Mouse (Mus musculus): ENCODE results near the gene Gm20388. TPM values are rescaled to one million over a fixed set of nuclear protein-coding genes. Genes with fewer than 3 reads are reported as not detected.

The Gm20388 gene
- polyA plus RNA-seq, 1 experiment: 23.9 TPM

GRCm38 (mm10) chr8:123767874-123768273 lies 3857.2 kb downstream of the Gm20388 start:
- no peak overlapping the region for H3K4me3 ChIP-seq (ENCODE audit: insufficient read depth, low read length)
- TF ChIP-seq POLR2A (IDR thresholded peaks at IDR 0.05; ENCODE audit: extremely low read depth, insufficient read depth, low read length) (no peak), CTCF (IDR thresholded peaks at IDR 0.05; ENCODE audit: extremely low read depth, insufficient read depth, low read length) (no peak)
- H3K27ac ChIP-seq (ENCODE audit: insufficient read depth, low read length): peak overlapping the region; percentile 26
- peaks cover 3% of the 10 kb centered on the region; the same call in 1 of the 2 replicates for H3K4me1 ChIP-seq (ENCODE audit: control insufficient read depth, insufficient read depth, low read length)

- Histone ChIP-seq H3K4me1 (ENCODE audit: control insufficient read depth, insufficient read depth, low read length) (peaks cover 3% of the 10 kb centered on the region; the same call in 1 of the 2 replicates), H3K4me3 (ENCODE audit: insufficient read depth, low read length) (no peak overlapping the region), H3K27ac (ENCODE audit: insufficient read depth, low read length) (no peak overlapping the region)
- TF ChIP-seq CTCF (IDR thresholded peaks at IDR 0.05; ENCODE audit: extremely low read depth, insufficient read depth, low read length) (peak; percentile 91), POLR2A (IDR thresholded peaks at IDR 0.05; ENCODE audit: extremely low read depth, insufficient read depth, low read length) (no peak)
These were observed 3858.1 kb downstream of the Gm20388 start for GRCm38 (mm10) chr8:123768492-123769356.

DNA sequence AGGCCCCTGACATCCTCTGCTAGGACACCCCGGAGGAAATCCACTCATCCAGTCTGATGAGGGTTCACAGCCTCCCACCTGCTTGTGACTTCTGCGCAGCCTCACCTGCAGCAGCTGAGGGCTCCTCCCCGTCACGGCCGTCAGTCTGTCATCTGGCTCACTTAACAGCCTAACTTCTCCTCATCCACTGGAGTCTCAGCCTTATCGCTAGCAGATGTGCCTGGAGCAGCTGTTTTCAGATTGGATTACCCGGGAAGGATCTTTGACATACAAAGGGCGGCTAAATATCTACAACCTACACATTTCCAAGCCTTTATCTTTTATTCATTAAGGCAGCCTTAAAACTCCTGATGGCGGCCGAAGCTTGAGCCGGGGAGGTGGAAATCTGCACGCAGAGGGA lies 3862.8 kb downstream of the Gm20388 start:
- Histone ChIP-seq H3K4me1 (ENCODE audit: control insufficient read depth, insufficient read depth, low read length) (0 out of 2 replicates have a peak, but pooled peaks cover 2% of the 10 kb centered on the region), H3K27ac (ENCODE audit: insufficient read depth, low read length) (no peak overlapping the region), H3K4me3 (ENCODE audit: insufficient read depth, low read length) (no peak overlapping the region)
- TF ChIP-seq POLR2A (IDR thresholded peaks at IDR 0.05; ENCODE audit: extremely low read depth, insufficient read depth, low read length) (no peak), CTCF (IDR thresholded peaks at IDR 0.05; ENCODE audit: extremely low read depth, insufficient read depth, low read length) (no peak)

- no peak overlapping the region for H3K4me3 ChIP-seq (ENCODE audit: insufficient read depth, low read length)
- no peak overlapping the region for H3K27ac ChIP-seq (ENCODE audit: insufficient read depth, low read length)
- TF ChIP-seq CTCF (IDR thresholded peaks at IDR 0.05; ENCODE audit: extremely low read depth, insufficient read depth, low read length) (no peak), POLR2A (IDR thresholded peaks at IDR 0.05; ENCODE audit: extremely low read depth, insufficient read depth, low read length) (no peak)
- H3K4me1 ChIP-seq (ENCODE audit: control insufficient read depth, insufficient read depth, low read length): 0 out of 2 replicates have a peak, but pooled peaks cover 2% of the 10 kb centered on the region
These were observed 3863.8 kb downstream of the Gm20388 start for GRCm38 (mm10) chr8:123774491-123774890.

- Histone ChIP-seq H3K4me3 (ENCODE audit: insufficient read depth, low read length) (no peak overlapping the region), H3K4me1 (ENCODE audit: control insufficient read depth, insufficient read depth, low read length) (0 out of 2 replicates have a peak, but pooled peaks cover 2% of the 10 kb centered on the region), H3K27ac (ENCODE audit: insufficient read depth, low read length) (peak overlapping the region; percentile 95)
- TF ChIP-seq CTCF (IDR thresholded peaks at IDR 0.05; ENCODE audit: extremely low read depth, insufficient read depth, low read length): no peak
- no peak for TF ChIP-seq POLR2A (IDR thresholded peaks at IDR 0.05; ENCODE audit: extremely low read depth, insufficient read depth, low read length)
These were observed 3866.7 kb downstream of the Gm20388 start for GRCm38 (mm10) chr8:123777319-123777718.

- no peak overlapping the region for H3K27ac ChIP-seq (ENCODE audit: insufficient read depth, low read length)
- no peak overlapping the region for H3K4me3 ChIP-seq (ENCODE audit: insufficient read depth, low read length)
- H3K4me1 ChIP-seq (ENCODE audit: control insufficient read depth, insufficient read depth, low read length): 0 out of 2 replicates have a peak, but pooled peaks cover 2% of the 10 kb centered on the region
- TF ChIP-seq POLR2A (IDR thresholded peaks at IDR 0.05; ENCODE audit: extremely low read depth, insufficient read depth, low read length): no peak
- TF ChIP-seq CTCF (IDR thresholded peaks at IDR 0.05; ENCODE audit: extremely low read depth, insufficient read depth, low read length): no peak
These were observed 3869.8 kb downstream of the Gm20388 start for GRCm38 (mm10) chr8:123780471-123780870.

DNA sequence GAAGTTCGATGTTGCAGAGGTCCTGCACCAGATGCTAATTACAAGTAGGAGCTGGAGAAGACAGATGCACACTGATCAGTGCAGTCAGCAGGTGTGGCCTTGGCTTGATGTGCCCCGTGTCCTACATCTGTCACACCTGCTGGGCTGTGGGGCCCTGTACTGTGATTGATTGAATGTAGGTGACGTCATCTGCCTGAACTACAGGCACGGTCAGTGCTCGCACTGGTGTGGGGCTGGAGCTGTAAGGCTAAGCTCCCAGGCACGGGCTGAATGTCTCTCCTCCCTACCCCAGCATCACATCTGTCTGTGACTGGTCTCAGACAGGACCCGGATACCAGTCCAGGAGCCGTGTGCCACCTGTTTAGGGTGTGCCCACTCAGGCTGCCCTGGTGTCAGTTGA lies 3870.6 kb downstream of the Gm20388 start:
- Histone ChIP-seq H3K4me3 (ENCODE audit: insufficient read depth, low read length) (no peak overlapping the region), H3K27ac (ENCODE audit: insufficient read depth, low read length) (no peak overlapping the region), H3K4me1 (ENCODE audit: control insufficient read depth, insufficient read depth, low read length) (0 out of 2 replicates have a peak, but pooled peaks cover 2% of the 10 kb centered on the region)
- no peak for TF ChIP-seq POLR2A (IDR thresholded peaks at IDR 0.05; ENCODE audit: extremely low read depth, insufficient read depth, low read length)
- no peak for TF ChIP-seq CTCF (IDR thresholded peaks at IDR 0.05; ENCODE audit: extremely low read depth, insufficient read depth, low read length)

DNA sequence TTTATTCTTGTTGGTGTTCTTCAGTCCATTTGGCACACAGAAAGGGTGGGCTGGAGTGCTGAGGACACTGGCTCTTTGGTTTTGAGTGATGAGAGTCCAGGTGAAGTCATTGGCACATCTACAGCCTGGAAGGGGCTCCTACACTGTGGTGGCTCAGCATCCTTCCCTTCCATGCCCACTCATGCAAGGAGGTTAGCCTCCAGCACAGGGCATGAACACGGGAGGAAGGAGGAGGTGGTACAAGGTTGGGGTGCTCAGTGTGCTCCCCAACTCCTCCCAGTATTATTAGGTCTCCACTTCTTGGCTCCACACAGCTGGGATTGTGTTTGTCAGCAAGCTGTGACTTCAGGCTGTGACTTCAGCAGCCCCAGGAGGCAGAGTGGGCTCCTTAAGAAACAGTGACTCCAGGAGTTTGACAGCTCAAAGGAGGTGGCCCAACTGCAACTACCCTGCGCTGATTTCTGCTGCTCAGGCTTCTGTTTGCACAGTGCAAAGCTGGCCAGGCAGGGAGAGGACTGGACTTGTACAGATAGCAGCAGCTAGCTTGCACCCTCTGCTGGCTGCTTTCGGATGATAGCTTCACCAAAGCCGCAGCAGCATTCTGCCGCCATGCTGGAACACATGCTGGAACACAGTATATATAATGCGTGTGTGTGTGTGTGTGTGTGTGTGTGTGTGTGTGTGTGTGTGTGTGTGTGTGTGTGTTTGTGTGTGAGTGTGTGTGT lies 3873.0 kb downstream of the Gm20388 start:
- H3K4me1 ChIP-seq (ENCODE audit: control insufficient read depth, insufficient read depth, low read length): no peaks in the 10 kb centered on the region
- no peak overlapping the region for H3K4me3 ChIP-seq (ENCODE audit: insufficient read depth, low read length)
- TF ChIP-seq CTCF (IDR thresholded peaks at IDR 0.05; ENCODE audit: extremely low read depth, insufficient read depth, low read length) (peak; percentile 98), POLR2A (IDR thresholded peaks at IDR 0.05; ENCODE audit: extremely low read depth, insufficient read depth, low read length) (no peak)
- H3K27ac ChIP-seq (ENCODE audit: insufficient read depth, low read length): no peak overlapping the region

GRCm38 (mm10) chr8:123786166-123786565 lies 3875.5 kb downstream of the Gm20388 start:
- Histone ChIP-seq H3K4me1 (ENCODE audit: control insufficient read depth, insufficient read depth, low read length) (peaks cover 5% of the 10 kb centered on the region; the same call in 1 of the 2 replicates), H3K27ac (ENCODE audit: insufficient read depth, low read length) (peak overlapping the region; percentile 92)
- TF ChIP-seq CTCF (IDR thresholded peaks at IDR 0.05; ENCODE audit: extremely low read depth, insufficient read depth, low read length): no peak
- TF ChIP-seq POLR2A (IDR thresholded peaks at IDR 0.05; ENCODE audit: extremely low read depth, insufficient read depth, low read length): 0 out of 2 replicates have a peak, but pooled peaks have one; percentile 31

More at GRCm38 (mm10) chr8:123786166-123786565, 3875.5 kb downstream of the Gm20388 start:
- H3K4me3 ChIP-seq (ENCODE audit: insufficient read depth, low read length): no peak overlapping the region

Data from cortical plate, adult 2 months (tissue).